Mouse (Mus musculus): ENCODE measurements around the gene Smap2. TPM values are rescaled to one million over a fixed set of nuclear protein-coding genes. Genes with fewer than 3 reads are reported as not detected.
A peak's percentile ranks its signal among the peaks of the same experiment; 100 is the strongest.

Smap2 gene
- polyA plus RNA-seq, 1 experiment from 2014 or later: 19.6 TPM

DNA sequence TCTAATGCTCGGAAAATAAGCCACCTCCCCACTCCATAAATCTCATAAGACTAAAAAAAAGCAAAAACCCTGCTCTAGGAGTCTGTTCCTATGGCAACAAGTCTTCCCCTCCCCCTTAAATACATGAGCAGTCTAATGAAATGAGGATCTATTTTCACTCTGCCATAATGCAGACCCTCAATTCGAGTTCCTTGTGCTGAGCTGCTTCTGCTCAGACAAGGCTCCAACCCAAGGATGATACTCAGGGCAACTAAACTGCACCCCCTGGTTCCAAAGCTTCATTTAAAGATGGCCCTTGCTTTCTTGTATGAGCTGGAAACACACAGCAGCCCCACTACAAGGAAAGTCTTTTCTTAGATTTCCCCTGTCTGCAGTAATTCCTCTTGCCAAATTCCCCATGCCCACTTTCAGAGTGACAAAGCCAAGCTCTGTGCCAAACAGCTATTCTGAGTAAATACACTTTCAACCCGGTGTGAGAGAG, 13.4 kb downstream of the Smap2 start:
- no peak; the same call in 1 of the 2 replicates for ATAC-seq (ENCODE audit: insufficient number of reproducible peaks, low FRiP score)
- WGBS: 34% methylated on average over 3 of the region's 3 CpGs
- H3K9ac ChIP-seq: no peak overlapping the region
- no peaks in the 10 kb centered on the region for H3K36me3 ChIP-seq
- H3K27ac ChIP-seq (ENCODE audit: poor library complexity, severe bottlenecking): peak overlapping the region; percentile 83
- H3K4me1 ChIP-seq (replicated peaks): peaks cover 53% of the 10 kb centered on the region
- H3K9me3 ChIP-seq (replicated peaks): no peaks in the 10 kb centered on the region
- H3K4me3 ChIP-seq: no peak overlapping the region
- H3K27me3 ChIP-seq (replicated peaks): no peaks in the 10 kb centered on the region
- H3K4me2 ChIP-seq: peak overlapping the region; percentile 8

DNA sequence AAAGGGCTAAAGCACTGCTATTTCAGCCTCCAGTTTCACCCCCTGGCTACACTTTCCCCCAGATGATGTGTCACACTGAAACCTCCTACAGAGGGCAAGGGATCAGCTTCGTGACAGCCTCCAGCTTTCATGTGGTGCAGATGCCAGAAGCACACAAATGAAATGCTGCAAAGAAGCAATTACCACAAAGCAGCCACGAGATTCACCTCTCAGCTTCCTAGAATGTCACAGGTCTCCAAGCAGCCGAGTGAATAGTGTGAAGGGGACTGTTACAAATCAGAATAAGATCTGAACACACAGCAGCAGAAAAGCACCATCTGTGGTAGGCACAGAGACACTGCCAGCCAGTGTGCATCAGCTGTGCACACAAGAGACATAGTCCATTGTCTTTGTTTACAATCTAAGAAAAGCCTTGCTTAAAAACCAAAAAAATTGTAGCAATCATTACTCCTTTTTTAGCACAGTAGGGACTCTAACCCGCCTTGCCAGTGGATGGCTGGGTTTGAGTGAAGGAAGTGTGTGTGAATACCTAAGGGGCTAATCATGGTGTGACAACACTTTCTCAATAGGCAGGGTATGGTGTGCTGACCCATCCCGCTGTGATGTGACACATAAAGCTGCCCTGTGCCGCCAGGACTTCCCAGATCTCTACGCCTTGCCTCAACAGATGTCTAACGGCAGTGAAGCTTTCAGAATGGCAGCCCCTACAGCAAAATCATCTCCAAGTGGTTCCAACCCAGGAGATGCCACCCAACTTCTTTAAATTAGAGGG, 14.5 kb downstream of the Smap2 start:
- peaks cover 49% of the 10 kb centered on the region for H3K4me1 ChIP-seq (replicated peaks)
- no peaks in the 10 kb centered on the region for H3K36me3 ChIP-seq
- H3K27ac ChIP-seq (ENCODE audit: poor library complexity, severe bottlenecking): no peak overlapping the region
- H3K9me3 ChIP-seq (replicated peaks): no peaks in the 10 kb centered on the region
- H3K4me2 ChIP-seq: no peak overlapping the region
- no peak overlapping the region for H3K4me3 ChIP-seq
- no peaks in the 10 kb centered on the region for H3K27me3 ChIP-seq (replicated peaks)
- 28% methylated on average over 8 of the region's 8 CpGs for WGBS
- no peak for ATAC-seq (ENCODE audit: insufficient number of reproducible peaks, low FRiP score)
- no peak overlapping the region for H3K9ac ChIP-seq

DNA sequence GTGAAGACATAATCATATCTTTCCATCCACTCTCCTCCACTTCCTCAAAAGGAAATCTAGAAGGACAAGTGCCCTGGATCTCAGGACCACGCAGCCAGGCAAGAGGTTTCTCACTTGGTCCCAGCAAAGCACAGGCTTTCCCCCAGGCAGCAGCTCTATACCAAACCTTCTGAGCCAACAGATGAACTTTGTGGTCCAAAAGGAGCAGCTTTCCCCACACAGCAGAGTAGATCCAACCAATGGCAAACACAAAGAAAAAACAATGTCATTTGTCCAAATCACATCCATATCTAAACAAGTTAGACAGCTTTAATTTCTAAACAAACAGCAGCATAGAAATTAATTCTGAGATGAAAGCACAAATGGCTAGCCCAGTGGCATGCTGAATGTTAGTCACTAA, 15.4 kb downstream of the Smap2 start:
- Histone ChIP-seq H3K9ac (no peak overlapping the region), H3K4me2 (no peak overlapping the region), H3K4me1 (replicated peaks) (peaks cover 45% of the 10 kb centered on the region), H3K27ac (ENCODE audit: poor library complexity, severe bottlenecking) (no peak overlapping the region), H3K4me3 (no peak overlapping the region), H3K36me3 (no peaks in the 10 kb centered on the region), H3K27me3 (replicated peaks) (no peaks in the 10 kb centered on the region), H3K9me3 (replicated peaks) (no peaks in the 10 kb centered on the region)
- no peak for ATAC-seq (ENCODE audit: insufficient number of reproducible peaks, low FRiP score)
- 46% methylated on average over 1 of the region's 1 CpGs for WGBS

DNA sequence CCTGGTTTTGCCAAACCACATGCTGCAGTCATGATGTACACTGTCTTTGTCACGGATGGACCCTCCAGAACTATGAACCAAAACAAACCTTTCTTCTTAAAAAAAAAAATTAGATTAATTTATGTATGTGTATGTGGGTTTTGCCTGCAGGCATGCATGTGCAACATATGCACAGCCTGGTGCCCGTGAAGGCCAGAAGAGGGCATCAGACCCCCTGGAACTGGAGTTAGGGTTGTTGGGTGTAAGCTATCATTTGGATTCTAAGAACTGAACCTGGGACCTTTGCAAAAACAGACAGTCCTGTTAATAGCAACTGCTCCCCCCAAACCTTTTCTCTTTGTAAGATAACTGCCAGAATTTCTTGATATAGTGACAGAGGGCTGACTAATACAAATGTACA, 16.0 kb downstream of the Smap2 start:
- no peak overlapping the region for H3K4me2 ChIP-seq
- H3K27ac ChIP-seq (ENCODE audit: poor library complexity, severe bottlenecking): no peak overlapping the region
- H3K27me3 ChIP-seq (replicated peaks): no peaks in the 10 kb centered on the region
- no peak overlapping the region for H3K4me3 ChIP-seq
- 81% methylated on average over 2 of the region's 2 CpGs for WGBS
- H3K36me3 ChIP-seq: no peaks in the 10 kb centered on the region
- H3K4me1 ChIP-seq (replicated peaks): peaks cover 44% of the 10 kb centered on the region
- no peaks in the 10 kb centered on the region for H3K9me3 ChIP-seq (replicated peaks)
- no peak overlapping the region for H3K9ac ChIP-seq
- no peak for ATAC-seq (ENCODE audit: insufficient number of reproducible peaks, low FRiP score)

DNA sequence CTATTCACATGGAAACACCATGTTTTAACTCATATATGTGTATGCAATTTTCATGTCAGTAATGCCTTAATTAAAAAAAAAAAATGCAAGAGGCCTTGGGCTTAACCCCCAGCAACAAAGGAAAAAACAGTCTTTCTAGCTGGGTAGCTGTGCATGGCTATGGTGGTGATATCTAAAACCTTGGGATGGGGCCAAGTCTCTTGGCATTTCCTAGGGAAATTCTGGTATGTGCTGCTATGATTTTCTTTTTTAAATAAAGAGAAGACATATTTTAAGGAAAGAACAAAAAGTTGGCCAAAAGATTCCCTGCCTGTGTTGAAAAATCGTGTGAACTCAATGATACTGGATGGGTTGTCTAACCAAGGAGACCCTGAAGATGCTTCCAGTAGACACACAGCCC, 21.1 kb downstream of the Smap2 start:
- H3K9me3 ChIP-seq (replicated peaks): no peaks in the 10 kb centered on the region
- no peak for ATAC-seq (ENCODE audit: insufficient number of reproducible peaks, low FRiP score)
- H3K27me3 ChIP-seq (replicated peaks): no peaks in the 10 kb centered on the region
- peak overlapping the region; percentile 8; the same call in 1 of the 2 replicates for H3K27ac ChIP-seq (ENCODE audit: poor library complexity, severe bottlenecking)
- H3K36me3 ChIP-seq: no peaks in the 10 kb centered on the region
- H3K4me1 ChIP-seq (replicated peaks): peaks cover 21% of the 10 kb centered on the region
- no peak overlapping the region for H3K4me3 ChIP-seq
- 69% methylated on average over 1 of the region's 1 CpGs for WGBS
- no peak overlapping the region for H3K9ac ChIP-seq
- no peak overlapping the region for H3K4me2 ChIP-seq

DNA sequence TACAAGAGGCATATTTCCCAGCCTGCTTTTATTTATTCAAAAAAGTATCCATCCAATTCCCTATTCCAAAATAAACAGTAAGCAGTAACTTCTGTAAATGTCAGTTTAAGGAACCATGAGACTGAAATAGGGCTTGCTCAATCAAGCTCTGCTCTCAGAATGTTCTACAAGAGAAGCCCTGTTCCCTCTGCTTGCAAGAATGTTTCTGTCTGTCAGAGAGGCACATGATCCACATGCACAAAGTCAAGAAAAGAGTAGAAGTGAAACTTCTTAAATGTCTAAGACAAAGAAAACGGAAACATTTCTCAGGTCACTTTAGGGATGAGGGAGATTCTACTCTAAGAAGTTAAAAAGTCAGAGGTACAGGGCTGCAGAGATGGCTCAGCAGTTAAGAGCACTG, 24.0 kb downstream of the Smap2 start:
- no peak for ATAC-seq (ENCODE audit: insufficient number of reproducible peaks, low FRiP score)
- H3K9ac ChIP-seq: no peak overlapping the region
- no peaks in the 10 kb centered on the region for H3K27me3 ChIP-seq (replicated peaks)
- H3K4me3 ChIP-seq: no peak overlapping the region
- H3K36me3 ChIP-seq: no peaks in the 10 kb centered on the region
- peaks cover 13% of the 10 kb centered on the region; the same call in 1 of the 2 replicates for H3K4me1 ChIP-seq (replicated peaks)
- peaks cover 4% of the 10 kb centered on the region; the same call in 1 of the 2 replicates for H3K9me3 ChIP-seq (replicated peaks)
- no peak overlapping the region for H3K27ac ChIP-seq (ENCODE audit: poor library complexity, severe bottlenecking)
- no peak overlapping the region for H3K4me2 ChIP-seq
- 85% methylated on average over 1 of the region's 1 CpGs for WGBS

DNA sequence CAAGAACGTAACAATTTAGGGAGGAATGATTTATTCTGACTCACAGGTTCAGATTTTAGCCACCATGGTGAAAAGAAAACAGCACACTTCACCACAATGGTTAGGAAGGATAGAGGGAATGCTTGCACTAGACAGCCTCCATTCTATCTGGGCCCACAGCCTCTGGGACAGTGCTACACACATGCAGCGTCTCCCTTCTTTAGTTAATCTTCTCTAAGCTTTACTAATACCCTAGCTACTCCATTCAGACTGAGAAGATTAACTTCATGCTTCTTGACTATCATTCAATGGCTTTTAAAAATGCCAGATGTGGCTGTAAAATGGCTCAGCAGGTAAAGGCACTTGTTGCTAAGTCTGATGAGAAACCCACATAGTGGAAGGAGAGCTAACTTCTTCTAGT, 24.8 kb downstream of the Smap2 start:
- Histone ChIP-seq H3K27ac (ENCODE audit: poor library complexity, severe bottlenecking) (no peak overlapping the region), H3K4me2 (no peak overlapping the region), H3K9ac (no peak overlapping the region), H3K36me3 (no peaks in the 10 kb centered on the region), H3K27me3 (replicated peaks) (no peaks in the 10 kb centered on the region), H3K4me3 (no peak overlapping the region), H3K4me1 (replicated peaks) (peaks cover 13% of the 10 kb centered on the region; the same call in 1 of the 2 replicates), H3K9me3 (replicated peaks) (peaks cover 4% of the 10 kb centered on the region; the same call in 1 of the 2 replicates)
- ATAC-seq (ENCODE audit: insufficient number of reproducible peaks, low FRiP score): no peak
- WGBS: 78% methylated on average over 2 of the region's 2 CpGs

DNA sequence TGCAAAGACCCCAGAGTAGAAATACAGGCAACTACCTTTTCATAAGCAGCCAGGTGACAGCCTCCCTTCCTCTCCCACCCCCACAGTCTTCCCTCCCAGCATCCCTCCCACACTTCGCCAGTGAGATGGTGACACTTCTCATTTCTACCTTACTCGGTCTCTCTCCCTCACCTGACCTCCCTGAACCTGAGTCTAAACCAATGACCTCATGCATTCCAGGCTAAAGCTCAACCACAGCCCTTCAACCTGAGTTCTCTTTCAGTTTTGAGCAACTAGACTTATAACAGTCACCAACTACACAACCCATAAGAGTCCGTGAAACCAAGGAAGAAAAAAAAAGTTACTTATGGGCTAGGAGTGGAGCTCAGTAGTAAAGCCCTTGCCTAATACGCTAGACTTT, 29.7 kb downstream of the Smap2 start:
- H3K36me3 ChIP-seq: peaks cover 9% of the 10 kb centered on the region
- peaks cover 6% of the 10 kb centered on the region; the same call in 1 of the 2 replicates for H3K9me3 ChIP-seq (replicated peaks)
- H3K4me1 ChIP-seq (replicated peaks): peaks cover 6% of the 10 kb centered on the region; the same call in 1 of the 2 replicates
- H3K4me3 ChIP-seq: no peak overlapping the region
- 73% methylated on average over 4 of the region's 4 CpGs for WGBS
- no peak for ATAC-seq (ENCODE audit: insufficient number of reproducible peaks, low FRiP score)
- H3K4me2 ChIP-seq: no peak overlapping the region
- no peak overlapping the region for H3K9ac ChIP-seq
- H3K27me3 ChIP-seq (replicated peaks): no peaks in the 10 kb centered on the region
- no peak overlapping the region for H3K27ac ChIP-seq (ENCODE audit: poor library complexity, severe bottlenecking)

DNA sequence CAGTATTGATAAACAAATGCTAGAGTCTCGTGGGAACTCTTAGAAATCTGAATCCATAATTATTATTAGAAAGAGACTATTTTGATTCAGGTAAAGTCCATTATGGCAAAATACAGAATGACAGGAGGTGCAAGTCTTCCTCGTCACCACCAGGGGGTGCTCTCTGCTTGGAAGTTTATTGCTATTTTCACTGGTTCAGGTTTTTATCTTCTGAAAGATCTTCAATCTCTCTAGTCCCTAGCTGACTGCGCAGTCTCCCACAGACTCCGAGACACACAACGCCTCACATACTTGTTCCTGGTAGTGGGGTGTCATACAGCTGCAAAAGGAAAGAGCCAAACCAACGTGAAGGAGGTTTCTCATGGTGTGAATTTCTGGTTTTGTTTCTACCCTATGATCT, 30.6 kb downstream of the Smap2 start:
- H3K9me3 ChIP-seq (replicated peaks): peaks cover 6% of the 10 kb centered on the region; the same call in 1 of the 2 replicates
- H3K4me3 ChIP-seq: no peak overlapping the region
- H3K4me2 ChIP-seq: no peak overlapping the region
- peaks cover 16% of the 10 kb centered on the region for H3K36me3 ChIP-seq
- no peaks in the 10 kb centered on the region for H3K27me3 ChIP-seq (replicated peaks)
- H3K27ac ChIP-seq (ENCODE audit: poor library complexity, severe bottlenecking): no peak overlapping the region
- ATAC-seq (ENCODE audit: insufficient number of reproducible peaks, low FRiP score): no peak
- WGBS: 22% methylated on average over 6 of the region's 6 CpGs
- H3K4me1 ChIP-seq (replicated peaks): no peaks in the 10 kb centered on the region
- no peak overlapping the region for H3K9ac ChIP-seq

DNA sequence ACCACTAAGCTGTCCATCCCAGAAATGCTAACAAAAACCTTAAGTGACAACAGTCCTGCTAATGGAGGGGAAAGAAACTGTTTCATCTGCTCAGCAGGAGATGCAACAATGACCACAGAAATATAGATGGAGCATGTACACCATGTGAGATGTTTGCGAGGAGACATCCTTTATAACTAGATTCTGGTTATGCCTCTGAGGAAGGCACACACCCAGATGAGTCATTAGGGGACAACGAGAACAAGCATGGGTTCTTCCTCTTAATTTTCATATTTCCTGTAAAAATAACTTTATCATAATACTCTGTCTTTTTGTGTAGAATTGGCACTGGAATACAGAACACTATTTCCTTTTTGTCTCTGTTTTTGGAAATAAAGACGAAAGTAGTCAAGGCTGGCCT, 38.8 kb downstream of the Smap2 start:
- peaks cover 49% of the 10 kb centered on the region for H3K36me3 ChIP-seq
- H3K4me1 ChIP-seq (replicated peaks): no peaks in the 10 kb centered on the region
- H3K9me3 ChIP-seq (replicated peaks): no peaks in the 10 kb centered on the region
- H3K27me3 ChIP-seq (replicated peaks): no peaks in the 10 kb centered on the region
- no peak overlapping the region for H3K4me2 ChIP-seq
- H3K9ac ChIP-seq: no peak overlapping the region
- WGBS: 85% methylated on average over 3 of the region's 3 CpGs
- no peak overlapping the region for H3K4me3 ChIP-seq
- ATAC-seq (ENCODE audit: insufficient number of reproducible peaks, low FRiP score): no peak
- H3K27ac ChIP-seq (ENCODE audit: poor library complexity, severe bottlenecking): no peak overlapping the region

DNA sequence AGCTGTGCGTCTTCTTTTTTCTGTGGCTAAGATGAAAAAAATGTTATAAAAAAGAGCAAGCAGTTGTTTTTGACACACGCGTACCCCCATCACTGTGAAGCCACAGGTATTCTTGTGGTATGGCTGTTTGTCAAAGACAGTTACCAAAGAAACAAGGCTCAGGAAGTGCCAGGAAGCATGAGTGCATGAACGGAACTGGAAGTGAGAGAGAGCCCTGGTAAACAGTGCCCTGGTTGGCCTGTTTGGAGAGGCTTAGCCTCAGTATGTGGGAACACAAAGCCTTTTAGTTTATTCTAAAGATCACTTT, 41.7 kb downstream of the Smap2 start:
- Histone ChIP-seq H3K4me2 (no peak overlapping the region), H3K4me1 (replicated peaks) (no peaks in the 10 kb centered on the region), H3K4me3 (no peak overlapping the region), H3K9me3 (replicated peaks) (no peaks in the 10 kb centered on the region), H3K27me3 (replicated peaks) (no peaks in the 10 kb centered on the region), H3K9ac (no peak overlapping the region), H3K27ac (ENCODE audit: poor library complexity, severe bottlenecking) (no peak overlapping the region), H3K36me3 (peaks cover 56% of the 10 kb centered on the region)
- ATAC-seq (ENCODE audit: insufficient number of reproducible peaks, low FRiP score): no peak
- 79% methylated on average over 4 of the region's 4 CpGs for WGBS
